Mouse (Mus musculus): ENCODE data around the gene Gm4027.
"Not testable (repeated sequence)": the region's sequence is repeated elsewhere in the genome, so short reads cannot be mapped to it uniquely, and the experiment has no call there.

Gm4027 gene

GRCm38 (mm10) chr12:87618569-87618968 lies at the start of gene Gm4027:
Gene Gm4027, plus strand, starts transcription at chr12:87618869.
- DNase-seq (ENCODE audit: low spot score in 2 of 2) = not testable (repeated sequence)

- DNase-seq (ENCODE audit: low spot score in 2 of 2) = not testable (repeated sequence)
Observed at GRCm38 (mm10) chr12:87601388-87601787, 17.3 kb upstream of the Gm4027 start.

- DNase-seq (ENCODE audit: low spot score in 2 of 2) = not testable (repeated sequence)
Observed at GRCm38 (mm10) chr12:87602388-87602787, 16.3 kb upstream of the Gm4027 start, which contains the start of gene Oog1. Gene Oog1, plus strand, starts transcription at chr12:87602688.

- not testable (repeated sequence) for DNase-seq (ENCODE audit: low spot score in 2 of 2)
Observed at GRCm38 (mm10) chr12:87644520-87644919, 25.9 kb downstream of the Gm4027 start, which contains the start of gene Gm16381. Gene Gm16381, minus strand, starts transcription at chr12:87644620.

GRCm38 (mm10) chr12:87652916-87653703 lies 34.4 kb downstream of the Gm4027 start:
- not testable (repeated sequence) for DNase-seq (ENCODE audit: low spot score in 2 of 2)

Data from urinary bladder, postnatal 4 days (tissue).